Mouse (Mus musculus): Measurements from ENCODE around the gene Atp6v0a1. TPM values are rescaled to one million over a fixed set of nuclear protein-coding genes. Genes with fewer than 3 reads are reported as not detected.
A peak's percentile ranks its signal among the peaks of the same experiment; 100 is the strongest.

Gene Atp6v0a1
- total RNA-seq, 2 experiments from 2014 or later, result 457 to 476 TPM

GRCm38 (mm10) chr11:101009888-101010784 is 884 bp downstream of the Atp6v0a1 start:
- Histone ChIP-seq H3K4me3 (peak overlapping the region; percentile 87), H3K27ac (peak overlapping the region; percentile 95)
- TF ChIP-seq CTCF (conservative IDR thresholded peaks at IDR 0.05), result peak; percentile 21; the same call in 1 of the 2 replicates
- no peak for DNase-seq (ENCODE audit: low spot score in 2 of 2)

GRCm38 (mm10) chr11:101011641-101012040 is 2.4 kb downstream of the Atp6v0a1 start:
- DNase-seq (ENCODE audit: low spot score in 2 of 2), result no peak
- TF ChIP-seq CTCF (conservative IDR thresholded peaks at IDR 0.05), result no peak
- H3K4me3 ChIP-seq, result peak overlapping the region; percentile 87
- H3K27ac ChIP-seq, result peak overlapping the region; percentile 95

GRCm38 (mm10) chr11:101023371-101023770 is 14.1 kb downstream of the Atp6v0a1 start:
- TF ChIP-seq CTCF (conservative IDR thresholded peaks at IDR 0.05), result no peak
- DNase-seq (ENCODE audit: low spot score in 2 of 2), result peak in 1 of 2 experiments; percentile 50
- peak overlapping the region; percentile 79 for H3K27ac ChIP-seq
- H3K4me3 ChIP-seq, result no peak overlapping the region

GRCm38 (mm10) chr11:101024001-101024400 is 14.7 kb downstream of the Atp6v0a1 start:
- H3K27ac ChIP-seq, result peak overlapping the region; percentile 79
- no peak for DNase-seq (ENCODE audit: low spot score in 2 of 2)
- TF ChIP-seq CTCF (conservative IDR thresholded peaks at IDR 0.05), result no peak
- no peak overlapping the region for H3K4me3 ChIP-seq

- TF ChIP-seq CTCF (conservative IDR thresholded peaks at IDR 0.05), result no peak
- DNase-seq (ENCODE audit: low spot score in 2 of 2), result no peak
- Histone ChIP-seq H3K4me3 (no peak overlapping the region), H3K27ac (peak overlapping the region; percentile 24; the same call in 1 of the 2 replicates)
These were observed 17.9 kb downstream of the Atp6v0a1 start for GRCm38 (mm10) chr11:101027121-101027520.

GRCm38 (mm10) chr11:101029320-101029719 is 20.1 kb downstream of the Atp6v0a1 start:
- H3K4me3 ChIP-seq, result no peak overlapping the region
- TF ChIP-seq CTCF (conservative IDR thresholded peaks at IDR 0.05), result no peak
- DNase-seq (ENCODE audit: low spot score in 2 of 2), result no peak
- H3K27ac ChIP-seq, result peak overlapping the region; percentile 24; the same call in 1 of the 2 replicates

- DNase-seq (ENCODE audit: low spot score in 2 of 2), result no peak
- no peak for TF ChIP-seq CTCF (conservative IDR thresholded peaks at IDR 0.05)
- no peak overlapping the region for H3K4me3 ChIP-seq
- H3K27ac ChIP-seq, result peak overlapping the region; percentile 32; the same call in 1 of the 2 replicates
These were observed 21.0 kb downstream of the Atp6v0a1 start for GRCm38 (mm10) chr11:101030136-101030807.

- TF ChIP-seq CTCF (conservative IDR thresholded peaks at IDR 0.05), result no peak
- DNase-seq (ENCODE audit: low spot score in 2 of 2), result no peak
- H3K27ac ChIP-seq, result 0 out of 2 replicates have a peak overlapping the region, but pooled peaks have one; percentile 4
- H3K4me3 ChIP-seq, result no peak overlapping the region
These were observed 21.5 kb downstream of the Atp6v0a1 start for GRCm38 (mm10) chr11:101030808-101031156.

GRCm38 (mm10) chr11:101031470-101031869 is 22.2 kb downstream of the Atp6v0a1 start:
- DNase-seq (ENCODE audit: low spot score in 2 of 2), result no peak
- TF ChIP-seq CTCF (conservative IDR thresholded peaks at IDR 0.05), result no peak

GRCm38 (mm10) chr11:101033856-101034500 is 24.7 kb downstream of the Atp6v0a1 start:
- Histone ChIP-seq H3K4me3 (no peak overlapping the region), H3K27ac (peak overlapping the region; percentile 72)
- TF ChIP-seq CTCF (conservative IDR thresholded peaks at IDR 0.05), result no peak
- DNase-seq (ENCODE audit: low spot score in 2 of 2), result no peak

More at GRCm38 (mm10) chr11:101031470-101031869, 22.2 kb downstream of the Atp6v0a1 start:
- Histone ChIP-seq H3K4me3 (no peak overlapping the region), H3K27ac (no peak overlapping the region)

- TF ChIP-seq CTCF (conservative IDR thresholded peaks at IDR 0.05), result no peak
- peak overlapping the region; percentile 72 for H3K27ac ChIP-seq
These were observed 25.5 kb downstream of the Atp6v0a1 start for GRCm38 (mm10) chr11:101034614-101035327.

GRCm38 (mm10) chr11:101035328-101035695 is 26.1 kb downstream of the Atp6v0a1 start:
- Histone ChIP-seq H3K27ac (peak overlapping the region; percentile 72), H3K4me3 (no peak overlapping the region)
- DNase-seq (ENCODE audit: low spot score in 2 of 2), result no peak
- TF ChIP-seq CTCF (conservative IDR thresholded peaks at IDR 0.05), result no peak

More at GRCm38 (mm10) chr11:101034614-101035327, 25.5 kb downstream of the Atp6v0a1 start:
- DNase-seq (ENCODE audit: low spot score in 2 of 2), result no peak
- no peak overlapping the region for H3K4me3 ChIP-seq

Data from layer of hippocampus, adult 2 months (tissue).